31 mouse cellular contexts compared by ENCODE assay signal in genomic region chr8:107286686-107287085, GRCm38 (mm10). TPM values are rescaled to one million over a fixed set of nuclear protein-coding genes. Genes with fewer than 3 reads are reported as not detected.
A peak's percentile ranks its signal among the peaks of the same experiment; 100 is the strongest.
DNase-seq lines count a peak whose midpoint lies in the region; ATAC-seq and TF ChIP-seq lines count a peak whose summit lies in the region.
"Had no signal": no experiment of that assay in that cellular context is flagged by ENCODE, and none has a peak within 500 bp of the region (broad histone marks: within the 10 kb centered on the region; RNA-seq: fewer than 3 reads in every experiment).

No protein-coding gene starts in this region.

- 47% methylated on average over 9 of the region's 9 CpGs for WGBS in kidney, adult 2 months
- 47% methylated on average over 9 of the region's 9 CpGs for WGBS in intestine, embryonic 16.5 days

- no peaks in the 10 kb centered on the region for H3K9me3 ChIP-seq in E14TG2a.4 (ENCODE audit: low read length)
- H3K9me3 ChIP-seq in intestine, embryonic 16.5 days (ENCODE audit: control insufficient read depth, low read length): no peaks in the 10 kb centered on the region
- H3K9me3 ChIP-seq: embryonic facial prominence, embryonic 10.5 days; embryonic facial prominence, embryonic 13.5 days; forebrain, embryonic 12.5 days; forebrain, embryonic 15.5 days; heart, embryonic 12.5 days; heart, embryonic 15.5 days; hindbrain, embryonic 10.5 days; hindbrain, embryonic 13.5 days had no signal

- H3K4me1 ChIP-seq in kidney, adult 2 months (ENCODE audit: control insufficient read depth, insufficient read depth, low read length): 0 out of 2 replicates have a peak, but pooled peaks cover under 1% of the 10 kb centered on the region
- peaks cover 47% of the 10 kb centered on the region for H3K4me1 ChIP-seq in E14TG2a.4 (replicated peaks; ENCODE audit: low read depth, low read length)
- no peaks in the 10 kb centered on the region for H3K4me1 ChIP-seq in intestine, embryonic 16.5 days (ENCODE audit: control insufficient read depth, insufficient read depth, low read length)
- H3K4me1 ChIP-seq: forebrain, embryonic 12.5 days; forebrain, embryonic 15.5 days; heart, embryonic 15.5 days; hindbrain, embryonic 10.5 days; hindbrain, embryonic 13.5 days had no signal

- no peak overlapping the region for H3K4me3 ChIP-seq in kidney, adult 2 months (ENCODE audit: insufficient read depth, low read depth, low read length)
- 0 out of 2 replicates have a peak overlapping the region, but pooled peaks have one; percentile 15 for H3K4me3 ChIP-seq in E14TG2a.4 (replicated peaks; ENCODE audit: low read length)
- no peak overlapping the region for H3K4me3 ChIP-seq in intestine, embryonic 16.5 days (ENCODE audit: low read length)
- H3K4me3 ChIP-seq: embryonic facial prominence, embryonic 10.5 days; embryonic facial prominence, embryonic 13.5 days; erythroblast, embryonic 14.5 days; forebrain, embryonic 12.5 days; forebrain, embryonic 15.5 days; heart, embryonic 12.5 days; heart, embryonic 15.5 days; hindbrain, embryonic 10.5 days; hindbrain, embryonic 13.5 days had no signal

- ATAC-seq in intestine, embryonic 16.5 days: peak; percentile 67; the same call in 1 of the 2 replicates
- ATAC-seq: forebrain, embryonic 15.5 days; hindbrain, embryonic 16.5 days had no signal

- H3K27me3 ChIP-seq in kidney, adult 2 months (replicated peaks; ENCODE audit: control insufficient read depth, insufficient read depth, low read length): no peaks in the 10 kb centered on the region
- H3K27me3 ChIP-seq in E14TG2a.4 (ENCODE audit: insufficient read depth, low read length): no peaks in the 10 kb centered on the region
- no peaks in the 10 kb centered on the region for H3K27me3 ChIP-seq in intestine, embryonic 16.5 days (replicated peaks; ENCODE audit: control insufficient read depth, insufficient read depth, low read length)
- H3K27me3 ChIP-seq: CH12.LX; embryonic facial prominence, embryonic 13.5 days; forebrain, embryonic 12.5 days; forebrain, embryonic 15.5 days; heart, embryonic 12.5 days; heart, embryonic 15.5 days; hindbrain, embryonic 13.5 days had no signal

- no peak overlapping the region for H3K27ac ChIP-seq in kidney, adult 2 months (ENCODE audit: insufficient read depth, low read depth, low read length)
- H3K27ac ChIP-seq in intestine, embryonic 16.5 days (ENCODE audit: low read length): no peak overlapping the region
- H3K27ac ChIP-seq: embryonic facial prominence, embryonic 10.5 days; embryonic facial prominence, embryonic 13.5 days; forebrain, embryonic 12.5 days; forebrain, embryonic 15.5 days; heart, embryonic 15.5 days; hindbrain, embryonic 10.5 days; hindbrain, embryonic 13.5 days had no signal

- peak overlapping the region; percentile 6 for H3K4me2 ChIP-seq in intestine, embryonic 16.5 days (ENCODE audit: low read depth, low read length)
- H3K4me2 ChIP-seq: embryonic facial prominence, embryonic 13.5 days; forebrain, embryonic 12.5 days; forebrain, embryonic 15.5 days; heart, embryonic 12.5 days; heart, embryonic 15.5 days; hindbrain, embryonic 13.5 days had no signal

- no peaks in the 10 kb centered on the region for H3K36me3 ChIP-seq in kidney, adult 2 months (ENCODE audit: control insufficient read depth, insufficient read depth, low read length)
- no peaks in the 10 kb centered on the region for H3K36me3 ChIP-seq in E14TG2a.4 (ENCODE audit: insufficient read depth, low read length)
- no peaks in the 10 kb centered on the region for H3K36me3 ChIP-seq in intestine, embryonic 16.5 days (ENCODE audit: control insufficient read depth, insufficient read depth, low read length)
- H3K36me3 ChIP-seq: embryonic facial prominence, embryonic 10.5 days; embryonic facial prominence, embryonic 13.5 days; forebrain, embryonic 12.5 days; forebrain, embryonic 15.5 days; heart, embryonic 12.5 days; heart, embryonic 15.5 days; hindbrain, embryonic 10.5 days; hindbrain, embryonic 13.5 days had no signal

- TF ChIP-seq POLR2A in kidney, adult 2 months (IDR thresholded peaks at IDR 0.05; ENCODE audit: low read depth, low read length): no peak

- H3K9ac ChIP-seq in intestine, embryonic 16.5 days (ENCODE audit: low read depth, low read length): no peak overlapping the region
- H3K9ac ChIP-seq: embryonic facial prominence, embryonic 13.5 days; forebrain, embryonic 12.5 days; forebrain, embryonic 15.5 days; heart, embryonic 12.5 days; heart, embryonic 15.5 days; hindbrain, embryonic 13.5 days had no signal

- TF ChIP-seq CTCF in kidney, adult 2 months (conservative IDR thresholded peaks at IDR 0.05; ENCODE audit: insufficient read depth, insufficient read length, low read depth, low read length): no peak
- TF ChIP-seq CTCF in E14TG2a.4 (conservative IDR thresholded peaks at IDR 0.05; ENCODE audit: low read length): no peak

- peak; percentile 16 for DNase-seq in kidney, adult 2 months
- DNase-seq in kidney, adult 18-20 months: no peak
- DNase-seq in R1 (ENCODE audit: low read depth, low spot score): peak; percentile 33
- DNase-seq in adrenal gland, adult 18-20 months (ENCODE audit: low spot score in 2 of 2): no peak
- DNase-seq in cerebellum, adult 18-20 months: no peak
- DNase-seq in thymus, postnatal 14 days: no peak
- DNase-seq: adrenal gland, adult 2 months; adrenal gland, postnatal 14 days; B cell, adult 2 months; cerebellum, adult 11 months; cerebellum, adult 8-10 months; cerebellum, postnatal 10 days; cerebellum, postnatal 36 days; embryo, embryonic 11 days; gastrocnemius, postnatal 10 days; gastrocnemius, postnatal 36 days; heart, postnatal 10 days; heart, postnatal 36 days had no signal

RNA-seq across cellular contexts. Expression of gene Nfat5, which starts 6.6 kb away (rescaled TPM):
- 26.0 and 26.1 TPM in 2 replicates for polyA plus RNA-seq in kidney, adult 2 months (2012; rRNA removed)
- 5.4 and 5.9 TPM in 2 replicates for polyA plus RNA-seq in intestine, embryonic 16.5 days (2015; fragmentation: Nextera tagmentation; extraction: Ambion mirVana)
- 100 to 1,000 TPM in 1 of 2 experiments, 10 to 100 TPM in 1; 66.5 to 101 TPM for total RNA-seq in adrenal gland, adult 18-20 months (2021)

Comparison
In these comparisons a context has a peak if more than half of its experiments do, and no peak if none do; other contexts are left out.
1. DNase-seq: peak in kidney, adult 2 months (single experiment) and R1 (single experiment); none in kidney, adult 18-20 months (single experiment), adrenal gland, adult 18-20 months (0 of 2), cerebellum, adult 18-20 months (0 of 2) and thymus, postnatal 14 days (single experiment).